Mouse (Mus musculus) hindbrain, embryonic 10.5 days (tissue): ENCODE results near the gene Mospd3. TPM values are rescaled to one million over a fixed set of nuclear protein-coding genes. Genes with fewer than 3 reads are reported as not detected.

Source experiments
- DNase-seq: peaks from one replicate; pipeline ENCODE4 v3.0.0-alpha.2; 2017; ENCODE audit warnings: low spot score
- H3K27ac ChIP-seq: fragments of 300-500 bp; sonication (generic); 2 replicates; pipeline ENCODE4 v1.5.1; 2016; ENCODE audit warnings: mild to moderate bottlenecking, moderate library complexity
- H3K27me3 ChIP-seq: fragments of 300-500 bp; sonication (generic); 2 replicates; pipeline ENCODE4 v1.6.1; 2016; ENCODE audit warnings: mild to moderate bottlenecking; ENCODE audit not compliant: poor library complexity, insufficient read depth, severe bottlenecking
- H3K36me3 ChIP-seq: fragments of 300-500 bp; sonication (generic); 2 replicates; pipeline ENCODE4 v1.6.1; 2016; ENCODE audit warnings: mild to moderate bottlenecking, moderate library complexity
- H3K4me1 ChIP-seq: fragments of 300-500 bp; sonication (generic); replicated peaks from 2 replicates; pipeline ENCODE4 v1.6.1; 2016; ENCODE audit warnings: mild to moderate bottlenecking
- H3K4me3 ChIP-seq: fragments of 300-500 bp; sonication (generic); 2 replicates; pipeline ENCODE4 v1.5.1; 2016; ENCODE audit warnings: mild to moderate bottlenecking, moderate library complexity
- H3K9me3 ChIP-seq: fragments of 300-500 bp; sonication (generic); 2 replicates; pipeline ENCODE4 v1.6.1; 2016; ENCODE audit warnings: mild to moderate bottlenecking, moderate library complexity
- WGBS: fragments of 180-500 bp; shearing (Covaris S2); methylation state at CpG from one replicate; pipeline ENCODE4 v1.1.7; 2016; 5-methylcytosine and 5-hydroxymethylcytosine counted together
- polyA plus RNA-seq: library from polyadenylated mRNA; unstranded; fragments of >200 nt; fragmentation: Nextera tagmentation; extraction: Ambion mirVana; gene quantifications from 2 replicates; pipeline ENCODE4 v1.2.1, GENCODE M21; 2016

Gene Mospd3
- polyA plus RNA-seq, 1 experiment from 2014 or later, result 27.5 TPM

DNA sequence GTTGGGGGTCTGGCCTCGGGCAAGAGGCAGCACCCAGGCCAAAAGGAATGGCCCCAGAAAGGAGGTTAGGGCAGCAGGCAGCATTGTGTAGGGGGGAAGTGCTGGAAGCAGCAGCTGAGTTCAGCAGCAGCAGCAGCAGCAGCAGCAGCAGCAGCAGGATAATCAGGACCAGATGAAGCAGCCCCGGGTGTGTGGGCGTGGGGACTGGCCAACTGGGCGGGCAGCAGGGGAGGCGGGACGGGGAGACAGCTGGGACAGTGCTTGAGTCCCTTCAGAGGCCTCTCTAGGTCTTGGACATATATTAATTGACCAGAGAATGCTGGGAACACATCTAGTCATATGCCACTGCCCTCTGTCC lies 10.4 kb upstream of the Mospd3 start:
- H3K27ac ChIP-seq, result peak overlapping the region; percentile 86
- peak overlapping the region; percentile 30 for H3K4me3 ChIP-seq
- WGBS, result 17% methylated on average over 6 of the region's 6 CpGs
- H3K36me3 ChIP-seq, result peaks cover 5% of the 10 kb centered on the region
- DNase-seq, result peak; percentile 79
- peaks cover 63% of the 10 kb centered on the region for H3K4me1 ChIP-seq
- no peaks in the 10 kb centered on the region for H3K9me3 ChIP-seq
- H3K27me3 ChIP-seq, result peaks cover 39% of the 10 kb centered on the region

DNA sequence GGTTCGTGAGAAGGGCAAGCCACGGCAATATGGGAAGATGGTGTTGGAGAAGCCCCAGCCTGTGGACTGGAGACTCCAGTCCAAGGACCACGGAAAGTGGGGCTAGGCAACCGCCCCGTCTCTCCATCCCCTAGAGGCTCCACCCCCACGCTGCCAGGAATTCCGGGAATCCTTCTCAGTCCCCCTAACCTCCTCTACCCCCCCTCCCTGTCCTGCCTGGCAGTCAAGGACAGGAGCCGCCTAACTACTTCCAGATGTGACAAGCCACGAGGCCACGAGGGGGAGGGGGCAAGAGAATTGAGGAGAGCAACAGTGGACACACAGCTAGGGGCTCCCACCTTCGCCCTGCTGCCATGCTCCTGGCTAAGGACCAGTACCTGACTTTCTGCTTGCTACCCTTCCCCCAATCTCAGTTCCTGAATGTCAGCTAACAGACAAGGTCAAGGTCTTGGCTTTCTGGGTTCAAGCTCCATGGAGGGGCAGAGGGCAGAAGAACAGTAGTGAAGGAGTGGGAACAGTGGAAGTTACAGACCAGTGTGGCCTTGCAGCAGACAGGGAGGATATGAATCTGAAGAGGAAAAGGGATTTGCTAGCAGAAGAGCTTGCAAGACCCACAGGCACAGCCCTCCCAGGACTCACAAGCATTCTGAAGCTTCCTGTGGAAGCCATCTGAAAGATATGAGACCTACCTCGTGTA lies 9.8 kb upstream of the Mospd3 start:
- 13% methylated on average over 12 of the region's 12 CpGs for WGBS
- Histone ChIP-seq H3K36me3 (peaks cover 10% of the 10 kb centered on the region), H3K27me3 (peaks cover 39% of the 10 kb centered on the region), H3K4me3 (peak overlapping the region; percentile 30), H3K4me1 (peaks cover 63% of the 10 kb centered on the region), H3K9me3 (no peaks in the 10 kb centered on the region), H3K27ac (peak overlapping the region; percentile 86)
- peak; percentile 83 for DNase-seq

GRCm38 (mm10) chr5:137610056-137610455 lies 9.2 kb upstream of the Mospd3 start:
- Histone ChIP-seq H3K4me3 (peak overlapping the region; percentile 30), H3K36me3 (peaks cover 16% of the 10 kb centered on the region), H3K4me1 (peaks cover 63% of the 10 kb centered on the region), H3K27ac (peak overlapping the region; percentile 86), H3K27me3 (peaks cover 39% of the 10 kb centered on the region), H3K9me3 (no peaks in the 10 kb centered on the region)
- 58% methylated on average over 4 of the region's 4 CpGs for WGBS
- DNase-seq, result no peak

GRCm38 (mm10) chr5:137609292-137609691 lies 8.4 kb upstream of the Mospd3 start:
- no peak overlapping the region for H3K27ac ChIP-seq
- H3K36me3 ChIP-seq, result peaks cover 18% of the 10 kb centered on the region
- no peaks in the 10 kb centered on the region for H3K9me3 ChIP-seq
- DNase-seq, result no peak
- H3K4me3 ChIP-seq, result 0 out of 2 replicates have a peak overlapping the region, but pooled peaks have one; percentile 16
- WGBS, result 63% methylated on average over 3 of the region's 3 CpGs
- peaks cover 63% of the 10 kb centered on the region for H3K4me1 ChIP-seq
- peaks cover 39% of the 10 kb centered on the region for H3K27me3 ChIP-seq

DNA sequence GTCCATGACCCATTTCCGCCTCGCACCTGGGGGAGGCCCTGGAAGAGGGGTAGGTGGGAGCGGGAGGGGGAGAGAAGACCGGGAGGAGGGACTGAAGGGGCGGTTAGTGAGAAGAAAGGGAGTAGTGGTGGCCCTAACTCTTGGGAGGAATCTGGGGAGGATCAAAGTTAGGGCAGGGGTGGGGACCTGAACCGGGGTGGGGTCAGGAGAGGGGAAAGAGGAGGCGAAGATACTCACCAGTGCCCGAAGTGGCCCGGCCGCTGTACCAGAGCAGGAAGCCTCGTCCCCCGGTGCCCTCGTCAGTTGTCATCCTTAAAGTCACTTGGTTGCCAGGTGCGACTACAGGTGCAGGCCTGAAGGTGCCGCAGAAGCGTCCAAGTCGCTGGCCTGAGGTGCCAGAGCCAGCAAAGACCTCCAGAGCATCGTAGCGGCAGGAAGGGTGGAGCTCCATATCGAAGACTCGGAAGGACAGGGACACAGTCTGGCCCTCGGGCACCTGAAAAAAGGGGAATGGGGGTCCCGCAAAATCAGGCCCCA lies 7.9 kb upstream of the Mospd3 start:
- Histone ChIP-seq H3K36me3 (peaks cover 18% of the 10 kb centered on the region), H3K27ac (peak overlapping the region; percentile 69)
- 16% methylated on average over 23 of the region's 23 CpGs for WGBS

DNA sequence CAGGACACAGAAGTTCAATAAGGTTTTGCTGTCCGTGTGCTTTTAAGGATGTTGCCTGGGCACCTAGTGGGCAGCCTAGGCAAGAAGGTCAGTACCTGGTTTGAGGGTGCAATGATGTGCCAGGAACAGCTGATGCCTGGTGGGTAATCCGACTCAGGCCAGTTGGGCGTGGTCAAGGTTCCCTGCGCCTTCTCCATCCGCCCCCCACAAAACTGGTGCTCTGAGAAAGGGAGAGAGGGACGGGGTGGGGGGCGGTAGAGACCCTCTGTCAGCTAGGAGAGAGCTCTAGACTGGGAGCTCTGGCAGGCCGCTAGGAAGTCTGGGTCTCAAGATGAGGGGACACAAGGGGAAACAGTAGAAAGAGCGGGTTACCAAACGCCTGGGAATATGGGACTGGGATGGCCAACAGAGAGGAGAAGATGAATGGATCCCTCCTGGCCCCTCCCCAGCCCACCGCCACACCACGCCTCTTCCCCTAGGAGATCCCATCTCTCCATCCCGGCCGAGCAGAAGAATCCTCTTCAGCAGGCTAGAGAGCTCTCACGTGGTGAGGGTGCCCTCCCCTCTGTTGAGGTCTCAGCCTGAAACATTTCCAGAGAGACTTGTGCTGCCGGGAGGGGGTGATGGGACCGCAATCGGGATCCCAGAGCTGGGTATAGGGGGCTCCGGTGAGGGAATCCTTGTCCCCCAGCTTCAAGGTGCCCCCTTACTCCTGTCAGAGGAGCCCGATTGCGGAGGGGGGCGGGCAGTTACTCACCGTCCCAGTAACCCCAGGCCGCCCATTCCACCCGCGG lies 7.2 kb upstream of the Mospd3 start:
- Histone ChIP-seq H3K9me3 (no peaks in the 10 kb centered on the region), H3K4me3 (peak overlapping the region; percentile 43), H3K27ac (peak overlapping the region; percentile 69), H3K4me1 (peaks cover 57% of the 10 kb centered on the region), H3K36me3 (peaks cover 18% of the 10 kb centered on the region), H3K27me3 (peaks cover 39% of the 10 kb centered on the region)
- 13% methylated on average over 26 of the region's 26 CpGs for WGBS
- no peak for DNase-seq

More for the DNA sequence above, 7.9 kb upstream of the Mospd3 start:
- Histone ChIP-seq H3K4me3 (peak overlapping the region; percentile 43), H3K4me1 (peaks cover 61% of the 10 kb centered on the region), H3K27me3 (peaks cover 39% of the 10 kb centered on the region), H3K9me3 (no peaks in the 10 kb centered on the region)
- no peak for DNase-seq

GRCm38 (mm10) chr5:137601365-137601729 lies 489 bp upstream of the Mospd3 start:
- Histone ChIP-seq H3K36me3 (peaks cover 29% of the 10 kb centered on the region), H3K27ac (peak overlapping the region; percentile 96), H3K4me1 (peaks cover 50% of the 10 kb centered on the region), H3K9me3 (no peaks in the 10 kb centered on the region), H3K4me3 (peak overlapping the region; percentile 81), H3K27me3 (no peaks in the 10 kb centered on the region)
- peak; percentile 51 for DNase-seq
- 1% methylated on average over 22 of the region's 22 CpGs for WGBS

GRCm38 (mm10) chr5:137600281-137600618 lies 608 bp downstream of the Mospd3 start:
- peaks cover 50% of the 10 kb centered on the region for H3K4me1 ChIP-seq
- H3K27me3 ChIP-seq, result no peaks in the 10 kb centered on the region
- peak overlapping the region; percentile 81 for H3K4me3 ChIP-seq
- H3K36me3 ChIP-seq, result peaks cover 18% of the 10 kb centered on the region
- H3K27ac ChIP-seq, result peak overlapping the region; percentile 96
- 3% methylated on average over 19 of the region's 19 CpGs for WGBS
- no peak for DNase-seq
- no peaks in the 10 kb centered on the region for H3K9me3 ChIP-seq

DNA sequence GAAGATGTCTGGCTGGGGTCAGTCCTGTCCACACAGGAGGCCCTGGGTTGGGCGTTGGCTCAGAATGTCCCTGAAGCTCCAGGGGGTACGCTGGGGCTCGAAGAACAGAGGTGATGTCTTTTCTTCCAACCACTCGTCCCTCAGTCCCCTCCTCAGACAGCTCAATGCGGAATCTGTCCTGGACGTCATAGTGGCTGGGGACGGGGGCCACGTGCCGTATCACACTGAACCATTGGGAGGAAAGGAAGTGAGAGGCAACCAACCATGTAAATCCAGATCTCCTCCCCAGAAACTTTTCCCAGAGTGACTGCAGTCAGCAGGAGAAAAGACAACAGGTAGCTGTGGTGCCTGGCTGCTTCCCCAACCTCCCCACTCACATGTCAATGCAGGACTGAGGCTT lies 1.3 kb downstream of the Mospd3 start:
- Histone ChIP-seq H3K27me3 (no peaks in the 10 kb centered on the region), H3K4me1 (peaks cover 50% of the 10 kb centered on the region), H3K4me3 (peak overlapping the region; percentile 81), H3K9me3 (no peaks in the 10 kb centered on the region), H3K36me3 (peaks cover 15% of the 10 kb centered on the region), H3K27ac (peak overlapping the region; percentile 96)
- WGBS, result 69% methylated on average over 9 of the region's 9 CpGs
- no peak for DNase-seq

DNA sequence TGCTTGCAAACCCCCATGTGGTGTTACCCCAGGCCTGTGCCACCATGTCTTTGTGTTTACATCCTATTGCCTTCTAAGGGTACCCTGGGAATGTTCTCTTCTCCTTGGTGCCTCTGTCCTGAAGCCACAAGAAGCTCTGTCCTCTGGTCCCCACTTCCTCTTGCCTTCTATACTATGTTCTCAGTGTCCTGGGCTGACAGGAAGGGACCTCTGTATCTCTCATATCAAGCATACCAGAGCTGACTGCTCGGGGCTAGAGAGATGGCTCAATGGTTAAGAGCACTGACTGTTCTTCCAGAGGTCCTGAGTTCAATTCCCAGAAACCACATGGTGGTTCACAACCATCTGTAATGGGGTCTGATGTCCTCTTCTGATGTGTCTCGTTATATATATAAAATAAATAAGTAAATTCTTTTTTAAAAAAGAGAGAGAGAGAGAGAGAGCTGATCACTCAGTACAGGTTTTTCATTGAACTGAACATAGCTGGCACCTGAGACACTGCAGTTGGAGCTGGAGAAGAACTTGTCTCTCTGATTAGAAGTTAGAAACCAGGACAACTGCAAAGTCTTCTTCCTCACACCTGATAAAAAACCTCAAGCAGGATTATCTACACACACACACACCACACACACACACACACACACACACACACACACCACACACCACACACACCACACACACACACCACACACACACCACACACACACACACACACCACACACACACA lies 2.6 kb downstream of the Mospd3 start:
- peaks cover 15% of the 10 kb centered on the region for H3K36me3 ChIP-seq
- DNase-seq, result no peak
- no peaks in the 10 kb centered on the region for H3K27me3 ChIP-seq
- no peak overlapping the region for H3K4me3 ChIP-seq
- H3K27ac ChIP-seq, result no peak overlapping the region
- no peaks in the 10 kb centered on the region for H3K9me3 ChIP-seq
- WGBS, result 85% methylated on average over 2 of the region's 2 CpGs
- H3K4me1 ChIP-seq, result peaks cover 49% of the 10 kb centered on the region

DNA sequence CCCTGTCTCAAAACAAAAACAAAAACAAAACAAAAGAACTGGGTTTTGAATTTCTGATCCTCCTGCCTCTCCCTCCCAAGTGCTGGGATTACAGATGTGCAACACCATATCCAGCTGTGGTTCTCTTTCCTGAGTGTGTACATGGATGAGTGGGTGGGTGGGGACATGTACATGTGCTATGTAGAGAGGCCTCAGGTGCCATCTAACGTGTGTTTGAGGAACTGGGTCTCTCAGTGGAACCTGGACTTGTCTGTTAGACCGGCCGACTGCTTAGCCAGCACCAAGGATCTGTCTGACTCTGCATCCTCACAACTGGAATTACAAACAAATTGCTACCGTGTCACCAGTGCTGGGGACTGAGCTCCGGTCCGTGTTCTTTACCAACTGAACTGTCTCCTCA lies 3.2 kb downstream of the Mospd3 start:
- no peak overlapping the region for H3K27ac ChIP-seq
- no peak overlapping the region for H3K4me3 ChIP-seq
- H3K27me3 ChIP-seq, result no peaks in the 10 kb centered on the region
- no peaks in the 10 kb centered on the region for H3K9me3 ChIP-seq
- peaks cover 15% of the 10 kb centered on the region for H3K36me3 ChIP-seq
- 93% methylated on average over 6 of the region's 6 CpGs for WGBS
- no peak for DNase-seq
- H3K4me1 ChIP-seq, result peaks cover 43% of the 10 kb centered on the region

DNA sequence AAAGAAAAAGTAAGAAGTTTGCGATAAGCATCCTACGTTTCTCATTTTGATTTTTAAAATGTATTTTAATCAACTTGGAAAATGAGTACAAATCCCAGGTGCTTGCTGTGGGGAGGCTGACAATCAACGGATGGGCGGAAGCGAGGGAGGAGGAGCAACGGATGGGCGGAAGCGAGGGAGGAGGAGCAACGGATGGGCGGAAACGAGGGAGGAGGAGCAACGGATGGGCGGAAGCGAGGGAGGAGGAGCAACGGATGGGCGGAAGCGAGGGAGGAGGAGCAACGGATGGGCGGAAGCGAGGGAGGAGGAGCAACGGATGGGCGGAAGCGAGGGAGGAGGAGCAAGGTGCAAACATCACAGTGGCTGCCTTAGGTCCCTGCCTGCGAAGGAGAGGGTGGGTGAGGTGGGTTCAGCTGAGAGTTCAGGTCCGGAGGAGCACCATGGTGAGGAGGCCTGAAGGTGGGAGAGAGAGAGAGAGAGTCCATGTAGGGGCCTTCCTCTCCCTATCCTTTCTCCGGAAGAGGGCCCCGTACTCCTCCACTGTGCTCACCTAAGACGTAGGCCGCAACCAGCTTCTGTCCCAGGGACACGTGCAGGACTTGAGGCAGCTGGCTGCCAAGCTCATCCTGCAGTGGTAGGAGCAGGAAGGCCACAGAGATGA lies 4.1 kb downstream of the Mospd3 start:
- no peaks in the 10 kb centered on the region for H3K9me3 ChIP-seq
- H3K27me3 ChIP-seq, result no peaks in the 10 kb centered on the region
- H3K4me3 ChIP-seq, result peak overlapping the region; percentile 38
- H3K4me1 ChIP-seq, result peaks cover 34% of the 10 kb centered on the region
- WGBS, result 30% methylated on average over 30 of the region's 30 CpGs
- DNase-seq, result no peak
- H3K27ac ChIP-seq, result peak overlapping the region; percentile 77
- H3K36me3 ChIP-seq, result peaks cover 15% of the 10 kb centered on the region
